Mouse (Mus musculus) heart, adult 10 weeks (tissue): ENCODE measurements around the gene Gpat2. TPM values are rescaled to one million over a fixed set of nuclear protein-coding genes. Genes with fewer than 3 reads are reported as not detected.

Experiments
- polyA plus RNA-seq: library from polyadenylated mRNA; stranded (reverse); fragments of 350-450 nt; fragmentation: Illumina TruSeq; extraction: RNeasy Lipid Tissue Mini Kit (QIAGEN cat#74804); gene quantifications from one replicate; pipeline ENCODE4 v1.2.3, GENCODE M21; 2014; ENCODE audit warnings: low read depth, low replicate concordance

Gpat2 gene
- 0.16 TPM for polyA plus RNA-seq

DNA sequence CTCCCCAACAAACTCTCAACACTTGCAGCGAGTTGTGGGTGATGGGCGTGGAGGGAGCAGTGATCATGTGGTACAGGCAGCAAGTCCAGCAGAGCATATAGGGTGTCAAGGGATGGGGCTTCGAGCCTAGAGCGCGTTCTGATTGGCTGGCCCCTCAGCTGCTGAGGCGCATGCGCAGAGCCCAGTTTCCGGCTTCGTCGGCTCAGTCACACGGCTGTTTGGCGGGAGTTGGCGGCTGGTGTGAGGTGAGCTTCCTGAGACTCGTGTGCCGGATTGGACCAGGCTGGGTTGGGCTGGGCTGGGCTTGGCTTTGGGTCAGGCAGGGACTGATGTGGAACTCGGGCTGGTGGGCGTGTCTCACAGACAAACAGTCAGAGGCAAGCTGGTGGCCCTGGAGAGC lies at the start of gene Gpat2:
Gpat2 (plus strand) TSS at position 223 of the 400 bp plus-strand sequence.

GRCm38 (mm10) chr2:127444055-127444789 lies 19.2 kb downstream of the Gpat2 start, which contains the start of gene Fahd2a:
Fahd2a (minus strand) TSS chr2:127444565.

Other genes with a start within 250 kb of the Gpat2 start
- gene 1810024B03Rik, start 216.9 kb upstream of the Gpat2 start, polyA plus RNA-seq, result 0.55 TPM
- gene Snrnp200, start 216.8 kb upstream of the Gpat2 start, polyA plus RNA-seq, result 52.0 TPM
- 60.3 TPM for gene Ciao1, start 177.4 kb upstream of the Gpat2 start, polyA plus RNA-seq
- gene Tmem127, start 177.3 kb upstream of the Gpat2 start, polyA plus RNA-seq, result 29.0 TPM
- gene Stard7, start 155.0 kb upstream of the Gpat2 start, polyA plus RNA-seq, result 160 TPM
- 0.94 TPM for gene Dusp2, start 89.0 kb upstream of the Gpat2 start, polyA plus RNA-seq
- gene Astl, start 86.6 kb upstream of the Gpat2 start, polyA plus RNA-seq, result not detected
- gene Adra2b, start 62.0 kb upstream of the Gpat2 start, polyA plus RNA-seq, result 0.73 TPM
- 40.6 TPM for gene Fahd2a, start 19.4 kb downstream of the Gpat2 start, polyA plus RNA-seq
- 1.2 TPM for gene Kcnip3, start 96.9 kb downstream of the Gpat2 start, polyA plus RNA-seq
- gene Prom2, start 116.3 kb downstream of the Gpat2 start, polyA plus RNA-seq, result not detected
- 2.4 TPM for gene Zfp661, start 161.9 kb downstream of the Gpat2 start, polyA plus RNA-seq
- 109 TPM for gene Mrps5, start 162.0 kb downstream of the Gpat2 start, polyA plus RNA-seq
- 13.2 TPM for gene Mal, start 231.5 kb downstream of the Gpat2 start, polyA plus RNA-seq